Mouse (Mus musculus) right cerebral cortex, postnatal 36 days (tissue): ENCODE measurements around the gene Plvap.
"Not testable (repeated sequence)": the region's sequence is repeated elsewhere in the genome, so short reads cannot be mapped to it uniquely, and the experiment has no call there.

ENCODE experiments used
- DNase-seq, 2 experiments: peaks; one replicate each; pipeline ENCODE4 v3.0.0; 2022; ENCODE audit warnings: low spot score in 2 of 2, mixed read lengths in 1 of 2

Gene Plvap

DNA sequence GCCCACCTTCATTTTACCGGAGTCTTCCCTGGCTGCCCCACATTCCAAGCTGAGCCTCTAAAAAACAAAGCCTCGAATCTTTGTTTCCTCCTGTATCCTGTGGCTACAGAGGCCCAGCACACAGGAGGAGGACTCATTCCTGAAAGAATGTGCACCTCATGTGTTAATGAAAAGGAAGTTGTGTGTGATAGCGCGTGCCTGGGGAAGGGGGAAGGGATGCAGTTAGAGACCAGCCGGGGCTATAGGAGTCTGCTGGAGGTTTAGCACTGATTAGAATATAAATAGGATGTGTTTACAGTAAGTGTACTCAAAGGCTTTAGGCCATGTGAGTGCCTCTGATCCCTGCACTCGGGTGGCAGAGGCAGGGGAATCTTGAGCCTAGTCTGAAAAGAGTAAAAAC is 14.7 kb upstream of the Plvap start:
- DNase-seq = no peak

DNA sequence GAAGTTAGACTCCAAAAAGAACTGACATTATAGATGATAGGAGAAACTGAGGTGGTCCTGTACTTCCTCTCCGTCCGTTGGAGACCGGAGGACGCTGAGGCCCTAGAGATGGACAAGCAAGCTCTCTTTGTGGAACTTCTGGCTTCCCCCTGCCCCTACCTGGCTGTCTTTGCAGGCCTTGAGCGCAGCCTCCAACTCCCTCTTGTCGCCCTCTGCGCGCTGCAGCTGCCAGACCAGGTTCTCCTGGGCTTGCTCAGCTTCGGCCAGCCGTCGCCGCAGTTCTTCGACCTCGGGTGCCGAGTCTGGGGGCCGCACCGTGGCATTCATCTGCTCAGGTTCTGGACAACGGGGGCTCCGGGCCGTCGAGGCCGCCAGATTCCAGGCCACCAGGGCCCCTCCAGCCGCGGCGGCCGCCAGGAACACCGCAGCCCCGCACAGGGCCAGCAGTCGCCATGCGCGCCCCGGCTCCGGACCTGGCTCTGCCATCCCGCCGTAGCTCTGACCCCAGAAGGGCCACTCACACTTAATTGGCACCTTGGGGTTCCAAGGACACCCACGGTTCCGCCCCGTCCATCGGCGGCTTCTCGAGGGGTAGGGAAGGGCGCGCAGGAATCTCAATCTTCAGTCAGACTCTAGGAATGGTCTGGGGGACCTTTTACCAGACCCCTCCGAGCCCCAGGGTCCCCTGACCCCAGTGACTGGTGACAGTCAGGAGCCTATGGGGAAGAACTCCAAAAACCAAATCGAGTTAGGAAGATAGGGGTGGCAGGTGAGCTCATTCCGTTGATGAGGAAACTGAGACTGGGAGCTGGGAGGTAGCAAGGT is 13.9 kb upstream of the Plvap start, which contains the start of gene Ccdc194:
Gene Ccdc194, minus strand, starts transcription at position 486 of the 825 bp plus-strand sequence.
- no peak for DNase-seq

DNA sequence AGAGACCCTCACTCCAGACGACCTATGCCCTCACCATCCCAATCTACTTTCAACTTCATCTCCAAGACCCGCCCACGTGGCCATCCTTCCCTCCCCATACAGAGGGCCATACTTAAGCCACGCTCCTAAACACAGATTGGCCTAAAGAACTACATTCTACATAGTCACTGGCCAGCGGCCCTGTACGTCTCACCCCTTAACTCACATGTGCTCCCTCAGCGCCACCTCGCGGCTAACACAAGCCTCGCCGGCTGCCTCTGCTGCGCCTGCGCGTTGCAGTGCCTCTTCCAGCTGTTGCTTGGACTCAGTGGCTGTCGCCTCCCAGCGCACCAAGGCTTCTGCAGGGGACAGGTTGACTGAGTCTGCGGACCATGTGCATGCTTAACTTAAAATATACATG is 10.1 kb upstream of the Plvap start:
- DNase-seq = peak; percentile 81 to 84

DNA sequence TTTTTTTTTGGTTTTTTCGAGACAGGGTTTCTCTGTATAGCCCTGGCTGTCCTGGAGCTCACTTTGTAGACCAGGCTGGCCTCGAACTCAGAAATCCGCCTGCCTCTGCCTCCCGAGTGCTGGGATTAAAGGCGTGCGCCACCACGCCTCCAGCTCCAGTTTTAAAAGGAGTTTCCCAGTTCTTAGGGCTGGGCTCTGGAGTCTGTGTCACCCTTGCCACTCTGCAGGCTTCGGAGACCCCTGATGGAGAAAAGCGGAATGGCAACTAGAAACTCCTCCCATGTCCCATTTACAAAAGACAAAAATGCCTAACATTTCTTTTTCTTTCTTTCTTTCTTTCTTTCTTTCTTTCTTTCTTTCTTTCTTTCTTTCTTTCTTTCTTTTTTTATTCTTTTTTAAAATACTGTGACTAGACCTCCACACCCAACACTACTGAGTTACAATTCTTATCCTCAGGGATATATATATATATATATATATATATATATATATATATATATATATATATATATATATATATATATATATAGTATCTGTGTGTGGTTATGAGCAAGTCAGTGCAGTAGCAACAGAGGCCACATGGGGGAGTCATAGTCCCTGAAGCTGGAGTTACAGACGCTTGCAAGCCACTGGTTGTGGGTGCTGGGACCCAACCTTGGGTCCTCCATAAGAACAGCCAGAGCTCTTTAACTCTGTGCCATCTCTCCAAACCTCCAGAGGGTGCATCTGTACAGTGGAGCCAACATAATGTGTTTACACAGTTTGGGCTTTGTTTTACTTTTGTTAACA is 7.7 kb upstream of the Plvap start:
- not testable (repeated sequence) for DNase-seq

DNA sequence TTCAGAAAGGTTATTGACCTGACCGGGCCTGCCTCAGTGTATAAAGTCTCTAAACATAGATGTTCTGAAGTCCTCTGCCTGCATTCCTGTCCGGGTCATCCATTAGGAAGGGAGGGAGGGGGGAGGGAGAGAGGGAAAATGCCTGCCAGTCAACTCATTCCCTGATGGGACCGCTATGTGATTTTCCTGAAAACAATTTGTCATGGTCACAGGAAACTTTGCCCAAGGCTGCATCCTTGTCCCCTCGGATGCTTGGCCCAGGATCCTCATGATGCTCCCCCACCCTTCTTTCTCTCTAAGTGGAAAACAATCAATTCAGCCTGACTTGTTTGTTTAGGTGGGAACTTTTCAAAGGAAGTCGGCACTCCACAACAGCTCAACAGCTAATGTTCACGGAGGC is 5.2 kb upstream of the Plvap start:
- DNase-seq = no peak

DNA sequence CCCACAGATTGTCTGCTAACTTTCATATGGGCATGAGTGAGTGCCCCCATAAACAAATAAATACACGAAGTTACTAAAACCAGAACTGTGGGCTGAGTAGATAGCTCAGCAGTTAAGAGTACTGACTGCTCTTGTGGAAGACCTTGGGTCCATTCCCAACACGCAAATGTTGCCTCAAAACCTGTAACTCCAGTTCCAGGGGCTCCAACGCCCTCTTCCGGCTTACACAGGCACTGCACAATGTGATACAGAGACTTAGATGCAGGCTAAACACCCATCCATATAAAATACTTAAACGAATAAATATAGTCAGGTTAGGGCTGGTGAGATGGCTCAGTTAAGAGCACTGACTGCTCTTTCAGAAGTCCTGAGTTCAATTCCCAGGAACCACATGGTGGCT is 3.5 kb upstream of the Plvap start:
- DNase-seq = no peak

DNA sequence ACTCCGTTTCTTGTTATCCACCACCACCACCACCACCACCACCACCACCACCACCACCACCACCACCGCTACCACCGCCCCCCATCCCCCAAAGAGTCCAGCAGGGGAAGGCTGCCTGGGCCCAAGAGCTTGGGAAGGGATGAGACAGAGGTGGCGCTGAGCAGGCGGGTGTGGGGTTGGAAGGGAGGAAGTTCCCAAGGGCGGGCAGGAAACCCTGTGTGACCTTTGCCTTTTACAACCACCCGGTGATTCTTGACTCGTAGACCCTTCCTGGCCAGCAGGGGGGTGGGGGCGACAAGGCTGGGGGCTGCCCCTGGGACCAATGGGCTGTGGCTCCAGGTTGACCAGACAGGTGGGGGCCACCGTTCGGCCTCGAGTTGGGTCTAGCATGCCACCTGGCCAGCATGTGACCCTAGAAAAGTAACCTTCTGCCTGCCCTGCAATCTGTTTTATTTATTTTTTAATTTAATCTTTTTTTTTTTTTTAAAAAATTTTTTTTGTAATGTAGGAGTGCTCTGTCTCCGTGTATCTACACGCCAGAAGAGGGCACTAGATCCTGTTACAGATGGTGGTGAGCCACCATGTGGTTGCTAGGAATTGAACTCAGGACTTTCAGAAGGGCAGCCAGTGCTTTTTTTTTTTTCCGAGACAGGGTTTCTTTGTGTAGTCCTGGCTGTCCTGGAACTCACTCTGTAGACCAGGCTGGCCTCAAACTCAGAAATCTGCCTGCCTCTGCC is 1.6 kb upstream of the Plvap start:
- no peak for DNase-seq

DNA sequence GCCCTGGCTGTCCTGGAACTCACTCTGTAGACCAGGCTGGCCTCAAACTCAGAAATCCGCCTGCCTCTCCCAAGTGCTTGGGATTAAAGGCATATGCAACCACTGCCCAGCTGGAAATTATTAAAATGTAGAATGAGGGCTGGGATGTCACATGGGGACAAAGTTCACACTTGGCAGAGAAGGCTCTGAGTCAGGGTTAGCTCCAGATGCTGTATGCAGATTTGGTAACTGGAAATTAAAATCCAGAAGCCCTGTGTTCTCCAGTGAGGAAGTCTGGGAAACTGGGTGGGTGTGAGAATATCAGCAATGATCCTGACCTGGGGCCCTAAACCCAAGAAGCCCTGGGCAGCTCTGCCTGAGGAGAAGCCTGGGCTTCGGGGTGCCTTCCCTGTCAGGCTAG is 2.2 kb downstream of the Plvap start:
- no peak for DNase-seq

DNA sequence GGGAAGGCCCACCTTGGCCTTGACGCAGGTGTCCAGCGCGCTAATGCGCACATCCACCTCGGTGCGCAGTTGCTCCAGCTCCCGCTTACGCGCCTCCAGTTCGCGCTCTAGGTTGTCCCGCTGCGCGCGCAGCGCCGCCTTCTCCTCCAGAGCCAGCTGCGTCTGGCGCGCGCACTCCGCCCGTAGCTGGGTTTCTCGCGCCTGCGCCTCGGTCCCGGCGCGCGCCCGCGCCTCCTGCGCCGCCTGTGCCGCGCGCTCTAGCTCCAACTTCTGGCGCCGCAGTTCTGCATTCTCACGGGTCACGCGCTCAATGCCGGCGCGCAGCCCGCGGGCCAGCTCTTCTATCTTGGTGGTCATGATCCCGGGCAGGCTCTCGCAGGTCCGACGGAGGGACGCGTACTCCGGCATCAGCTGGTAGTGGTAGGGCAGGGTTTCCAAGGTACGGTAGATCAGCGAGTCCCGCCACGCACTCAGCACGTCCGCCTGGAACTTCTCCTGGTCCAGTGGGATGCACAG is 3.9 kb downstream of the Plvap start:
- peak; percentile 74 to 81 for DNase-seq

DNA sequence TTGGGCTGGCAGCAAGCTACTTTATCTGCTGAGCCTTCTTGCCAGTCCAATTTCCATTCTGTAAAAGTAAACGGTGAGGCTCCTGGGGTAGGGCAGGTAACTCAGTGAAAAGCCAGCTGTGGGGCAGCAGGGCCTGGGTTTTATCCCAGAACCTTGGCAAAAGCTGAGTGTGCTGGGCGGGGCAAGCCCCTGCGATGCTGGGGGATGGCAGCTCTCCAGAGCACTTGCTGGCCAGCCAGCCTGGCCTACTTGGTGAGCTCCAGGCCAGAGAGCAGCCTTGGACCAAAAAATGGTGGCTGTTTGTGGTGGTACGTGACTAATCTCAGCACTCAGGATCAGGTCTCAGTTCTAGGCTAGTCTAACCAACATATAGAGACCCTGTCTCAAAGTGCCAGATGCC is 5.6 kb downstream of the Plvap start:
- DNase-seq = no peak

DNA sequence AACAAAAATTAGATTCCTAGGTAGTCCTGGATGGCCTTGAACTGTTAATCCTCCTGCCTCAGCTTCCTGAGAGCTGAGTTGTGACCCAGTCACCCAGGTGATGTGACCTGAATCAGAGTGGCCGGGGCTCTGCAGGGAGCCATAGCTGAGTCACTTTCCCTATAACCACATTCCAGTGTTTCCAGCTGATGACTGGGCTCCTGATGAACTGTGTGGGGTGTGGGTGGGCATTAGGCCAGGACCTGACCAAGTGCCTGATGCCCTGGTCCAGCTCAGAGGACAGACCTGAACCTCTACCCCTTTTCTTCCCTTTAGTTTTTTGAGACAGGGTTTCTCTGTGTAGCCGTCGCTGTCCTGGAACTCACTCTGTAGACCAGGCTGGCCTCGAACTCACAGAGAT is 6.2 kb downstream of the Plvap start:
- no peak for DNase-seq

DNA sequence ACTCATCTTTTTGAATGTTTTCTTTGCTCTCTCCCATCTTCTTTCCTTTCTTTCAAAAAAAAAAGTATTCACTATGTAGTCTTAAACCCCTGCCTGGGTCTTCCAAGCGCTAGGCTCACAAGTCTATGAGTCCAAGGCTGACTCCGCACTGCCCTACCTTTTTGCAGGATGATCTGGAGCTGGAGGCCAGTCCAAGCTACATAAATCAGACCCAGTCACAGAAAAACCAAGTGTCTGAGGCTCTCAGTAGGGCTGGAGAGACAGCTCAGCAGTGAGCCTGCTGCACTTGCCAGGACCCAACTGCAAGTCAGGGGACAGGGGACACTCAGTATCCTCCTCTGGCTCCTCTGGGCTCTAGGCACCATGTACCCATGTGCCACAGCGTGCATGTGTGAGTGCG is 7.2 kb downstream of the Plvap start:
- DNase-seq = no peak

DNA sequence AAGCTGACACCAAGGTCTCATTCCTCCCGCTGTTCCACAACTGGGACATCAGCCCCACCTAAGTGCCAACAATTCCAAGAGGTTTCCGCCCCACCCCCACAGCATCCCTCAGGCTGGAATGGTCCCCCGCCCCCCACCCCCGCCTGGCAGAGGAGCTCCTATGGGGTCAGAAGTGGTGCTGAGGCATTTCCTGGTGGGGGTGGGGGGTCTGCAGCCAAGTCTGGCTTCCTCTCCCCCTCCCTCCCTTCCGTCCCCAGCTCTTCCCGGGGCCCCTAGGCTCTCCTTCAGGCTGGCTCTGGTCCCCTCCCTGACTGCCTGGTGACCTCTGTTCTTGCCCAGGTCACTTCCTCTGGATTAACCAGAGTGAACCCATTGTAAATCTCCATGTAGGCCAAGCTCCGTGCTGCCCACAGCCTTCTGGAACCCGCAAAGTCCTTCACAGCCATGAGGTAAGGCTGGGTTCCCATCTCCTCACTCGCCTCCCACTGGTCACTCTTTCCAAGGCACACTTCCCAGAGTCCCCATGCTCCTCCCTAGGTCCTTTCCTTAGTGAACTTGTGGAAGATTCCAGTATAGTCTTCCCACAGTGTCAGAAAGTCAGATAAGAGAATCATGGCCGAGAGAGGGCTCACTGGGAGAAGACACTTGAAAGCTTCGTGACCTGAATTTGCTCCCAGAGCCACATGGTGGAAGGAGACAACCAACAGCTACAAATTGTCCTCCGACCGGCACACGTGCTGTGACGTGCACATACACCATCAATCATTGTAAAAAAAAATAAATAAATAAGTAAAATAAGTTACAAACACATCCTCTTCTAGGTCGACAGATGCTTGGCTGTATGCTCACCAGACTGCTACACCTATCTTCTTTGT is 12.5 kb downstream of the Plvap start:
- DNase-seq = no peak

DNA sequence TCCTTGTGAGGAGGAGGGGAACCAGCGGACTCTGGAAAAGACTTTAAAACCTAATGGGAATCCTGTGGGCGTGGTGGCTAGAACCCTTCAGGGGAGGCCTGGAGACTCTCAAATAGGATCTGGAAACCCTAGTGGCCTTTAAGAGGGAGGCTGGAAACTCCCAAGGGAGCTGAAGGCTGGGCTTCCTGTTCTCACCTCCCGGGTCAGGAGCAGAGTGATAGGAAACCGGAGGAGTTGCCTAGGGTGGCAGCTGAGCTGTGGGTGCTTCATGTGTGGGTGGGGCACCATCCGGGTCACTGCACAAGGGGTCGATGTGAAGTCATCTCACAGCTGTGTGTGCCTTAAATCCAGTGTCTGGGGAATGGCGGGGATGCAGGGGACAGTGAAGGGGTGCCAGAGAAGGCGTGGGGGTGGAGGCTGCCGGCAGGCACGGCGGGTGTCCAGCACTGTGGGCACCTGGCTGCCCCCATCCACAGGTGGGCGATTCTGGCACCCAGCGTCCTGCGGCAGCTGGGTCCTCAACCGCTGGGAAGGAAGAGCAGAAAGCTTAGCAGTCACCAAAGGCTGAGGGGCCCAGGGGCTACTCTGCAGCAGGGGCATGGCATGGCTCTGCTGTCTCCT is 13.6 kb downstream of the Plvap start:
- DNase-seq = no peak

DNA sequence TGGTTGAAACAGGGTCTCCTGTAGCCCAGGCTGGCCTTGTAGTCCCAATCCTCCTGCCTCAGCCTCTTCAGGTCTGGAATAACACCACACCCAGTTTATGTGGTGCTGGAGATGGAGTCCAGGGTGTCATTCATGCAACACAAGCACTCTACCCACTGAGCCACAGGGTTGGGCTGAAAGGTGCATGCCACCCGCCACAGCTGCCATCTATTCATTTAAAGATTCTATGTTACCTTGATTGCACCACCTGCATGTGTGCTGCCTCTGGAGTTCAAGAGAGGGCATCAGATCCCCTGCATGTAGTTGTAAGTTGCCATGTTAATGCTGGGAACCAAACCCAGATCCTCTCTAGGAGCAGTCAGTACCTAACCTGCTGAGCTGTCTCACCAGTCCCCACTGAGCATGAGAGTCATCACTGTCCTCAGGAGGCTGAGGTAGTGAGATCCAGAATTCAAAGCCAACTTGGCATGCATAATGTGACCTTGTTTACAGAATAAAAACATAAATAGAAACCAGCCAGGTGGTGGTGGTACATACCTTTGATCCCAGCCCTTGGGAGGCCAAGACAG is 14.4 kb downstream of the Plvap start:
- no peak for DNase-seq

DNA sequence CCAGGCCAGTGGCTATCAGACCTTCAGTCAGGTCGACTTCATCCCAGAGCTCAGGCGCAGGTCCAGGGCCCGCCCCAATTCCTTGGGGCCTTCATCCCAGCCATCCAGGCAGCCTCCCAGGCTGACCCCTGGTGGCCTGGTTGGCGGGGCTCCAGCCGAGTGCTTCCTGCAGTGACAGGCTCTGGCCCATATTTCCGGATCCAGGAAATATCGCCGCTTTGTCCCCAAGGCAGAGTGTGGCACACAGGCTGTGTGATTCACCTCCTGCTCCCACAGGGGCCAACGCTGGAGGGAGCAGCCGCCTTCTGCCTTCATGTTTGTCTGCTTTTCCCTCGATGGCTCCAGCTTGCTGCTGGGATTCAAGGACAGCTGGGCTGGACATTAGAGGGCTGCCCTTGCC is 15.1 kb downstream of the Plvap start:
- DNase-seq = no peak

DNA sequence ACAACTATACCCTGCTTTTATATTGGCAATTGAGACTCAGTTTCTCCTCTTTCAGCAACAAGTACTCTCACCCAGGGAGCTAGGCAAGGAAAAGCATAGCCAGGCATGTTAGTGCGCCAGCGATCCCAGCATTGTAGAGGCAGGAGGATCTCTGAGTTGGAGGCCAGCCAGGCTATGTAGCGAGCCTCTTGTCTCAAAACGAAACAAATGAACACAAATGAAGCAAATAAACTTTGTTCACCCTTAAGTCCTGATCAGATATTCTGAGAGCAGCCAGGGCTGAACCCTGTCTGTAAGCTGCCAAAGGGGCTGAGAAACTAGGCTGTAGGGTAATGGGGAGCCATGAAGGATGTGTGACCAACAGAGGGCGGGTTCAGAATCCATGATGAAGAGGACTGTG is 15.7 kb downstream of the Plvap start:
- DNase-seq = no peak

DNA sequence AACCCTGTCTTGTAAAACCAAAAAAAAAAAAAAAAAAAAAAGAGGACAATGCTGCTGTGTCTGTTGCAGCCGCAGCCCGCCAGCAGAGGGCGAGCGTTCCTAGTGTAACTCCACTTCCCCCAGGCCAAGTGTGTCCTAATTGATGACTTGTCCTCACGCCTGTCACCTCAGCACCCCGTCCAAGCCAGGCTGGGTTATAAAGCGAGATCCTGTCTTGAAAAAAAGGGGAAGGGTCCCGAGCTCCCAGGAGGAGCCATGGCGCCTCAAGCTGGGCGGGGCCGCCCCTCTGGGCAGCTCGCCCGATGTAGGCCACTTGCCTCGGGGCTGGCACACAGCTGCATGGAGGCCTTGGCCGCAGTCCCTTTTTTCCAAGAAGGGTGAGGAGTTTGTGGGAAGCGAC is 16.5 kb downstream of the Plvap start:
- peak in 1 of 2 experiments; percentile 59 for DNase-seq

DNA sequence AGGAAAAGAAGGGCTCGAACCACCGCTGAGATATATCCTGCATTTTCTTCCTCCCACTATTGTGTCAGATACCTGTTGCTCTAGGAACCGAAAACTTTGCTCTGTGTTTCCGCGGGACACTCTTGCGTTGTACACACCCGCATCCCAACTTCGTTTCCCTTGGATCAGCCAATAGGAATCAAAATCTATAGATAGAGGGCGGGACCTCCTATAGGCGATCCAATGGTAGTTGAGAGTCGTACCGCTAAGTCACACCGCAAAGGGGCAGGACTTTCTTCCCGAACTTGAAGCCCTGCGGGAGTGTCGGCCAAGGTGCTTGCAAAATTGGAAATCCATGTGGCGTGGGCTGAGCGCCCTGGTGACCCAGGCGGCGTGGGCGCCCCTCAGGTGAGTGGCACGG is 23.1 kb downstream of the Plvap start:
- peak; percentile 70 to 80 for DNase-seq

DNA sequence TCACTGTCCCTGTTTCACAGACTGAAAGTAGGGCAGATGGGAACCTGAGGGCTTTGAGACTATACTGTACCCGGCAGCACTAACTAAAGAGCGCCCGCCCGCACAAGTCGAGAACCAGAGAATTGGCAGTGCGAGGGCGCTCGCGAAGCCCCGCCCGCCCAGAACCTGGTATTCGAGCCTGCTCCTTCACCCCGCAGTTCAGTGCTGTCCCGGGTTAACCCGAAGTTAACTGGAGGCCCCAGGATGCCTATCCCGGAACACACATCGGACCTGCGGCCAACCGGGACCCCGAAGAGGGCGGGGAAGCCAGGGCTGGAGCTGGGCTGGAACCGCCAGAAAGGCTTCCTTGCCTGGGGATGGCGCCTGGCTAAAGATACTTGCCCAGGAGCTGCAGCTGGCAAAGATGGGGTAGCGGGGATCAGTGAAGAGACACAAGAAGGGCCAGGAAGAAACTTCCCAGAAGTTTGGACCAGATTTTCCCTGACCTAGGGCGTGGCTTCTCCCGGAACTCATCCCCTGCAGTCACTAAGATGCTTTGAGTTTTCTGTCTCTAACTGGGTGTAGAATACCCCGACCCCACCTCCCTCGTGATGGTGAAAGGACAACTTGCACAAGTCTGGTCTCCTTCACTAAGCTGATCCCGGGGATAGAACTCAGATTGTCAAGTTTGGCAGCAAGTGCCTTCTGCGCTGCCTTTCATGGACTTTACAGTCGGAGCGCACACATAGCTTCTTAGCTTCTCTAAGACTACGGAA is 23.7 kb downstream of the Plvap start, which contains the start of gene Gtpbp3:
Gene Gtpbp3, plus strand, starts transcription at position 413 of the 755 bp plus-strand sequence.
- peak; percentile 73 for DNase-seq
